Mouse (Mus musculus): ENCODE measurements around the gene Samhd1. TPM values are rescaled to one million over a fixed set of nuclear protein-coding genes. Genes with fewer than 3 reads are reported as not detected.

Samhd1 gene
- total and polyA plus RNA-seq, 3 experiments, result 32.8 to 79.5 (median 67.9) TPM

DNA sequence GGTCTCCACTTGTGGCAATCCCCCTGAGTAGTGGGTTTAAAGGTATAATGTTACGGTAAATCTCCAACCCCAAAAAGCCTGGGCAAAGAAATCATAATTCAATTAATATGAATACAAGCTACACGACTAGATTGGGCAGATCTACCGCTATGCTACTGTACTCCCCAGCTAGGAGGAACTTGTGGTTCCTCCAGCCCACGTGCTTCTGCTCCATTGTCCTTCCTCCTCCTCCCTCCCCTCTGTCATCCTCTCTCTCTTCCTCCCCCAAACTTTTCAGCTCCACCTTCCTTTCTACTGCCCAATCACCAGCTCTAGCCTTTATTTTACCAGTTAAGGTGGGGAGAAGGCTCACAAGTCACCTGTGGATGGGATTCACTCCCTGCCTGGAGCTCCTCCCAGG lies 26.8 kb downstream of the Samhd1 start:
- Histone ChIP-seq H3K9ac (ENCODE audit: insufficient read depth, low read depth) (no peak overlapping the region), H3K36me3 (replicated peaks in 1 of 2; ENCODE audit: control insufficient read depth in 1 of 2, insufficient read depth in 1 of 2, low read length in 1 of 2) (peaks cover 70 to 85% of the 10 kb centered on the region in 2 experiments), H3K27ac (ENCODE audit: insufficient read depth, low read depth) (no peak overlapping the region), H3K27me3 (replicated peaks) (no peaks in the 10 kb centered on the region), H3K4me1 (ENCODE audit: control insufficient read depth in 1 of 2, insufficient read depth in 2 of 2) (peaks cover 2 to 15% of the 10 kb centered on the region in 2 experiments; a peak in 3 of 4 replicates), H3K4me2 (ENCODE audit: insufficient read depth, low read depth, poor library complexity, severe bottlenecking) (no peak overlapping the region), H3K79me2 (replicated peaks; ENCODE audit: control insufficient read depth, extremely low read depth, insufficient read depth, poor library complexity, severe bottlenecking) (no peaks in the 10 kb centered on the region), H3K9me3 (replicated peaks; ENCODE audit: low read length) (no peaks in the 10 kb centered on the region), H3K4me3 (replicated peaks in 1 of 3; ENCODE audit: low read depth in 2 of 3, low read length in 2 of 3, poor library complexity in 1 of 3) (no peak overlapping the region)
- TF ChIP-seq USF2 (conservative IDR thresholded peaks at IDR 0.05; ENCODE audit: low read depth, low read length), result no peak
- TF ChIP-seq CTCF (conservative IDR thresholded peaks at IDR 0.05 in 1 of 2, IDR thresholded peaks at IDR 0.05 in 1 of 2; ENCODE audit: low read depth in 2 of 2, low read length in 2 of 2), result no peak
- no peak for TF ChIP-seq UBTF (IDR thresholded peaks at IDR 0.05; ENCODE audit: low read depth, low read length)
- TF ChIP-seq MAFK (IDR thresholded peaks at IDR 0.05; ENCODE audit: insufficient replicate concordance, low read length), result no peak
- TF ChIP-seq MYC (IDR thresholded peaks at IDR 0.05; ENCODE audit: low read depth, low read length), result no peak
- no peak for TF ChIP-seq BHLHE40 (IDR thresholded peaks at IDR 0.05; ENCODE audit: low read depth, low read length)
- TF ChIP-seq E2F4 (IDR thresholded peaks at IDR 0.05; ENCODE audit: insufficient replicate concordance, low read depth, low read length), result no peak
- in situ Hi-C loops (cut with MboI; ENCODE audit: low pct_ligation_motif_present, low pct_unique_long_range_greater_than_20kb, low sequenced_read_pairs) (no loop called here), dilution Hi-C loops (cut with MboI; ENCODE audit: extremely low pct_ligation_motif_present, extremely low pct_unique_long_range_greater_than_20kb, low sequenced_read_pairs) (no loop called here)
- no peak for DNase-seq (ENCODE audit: extremely low read depth)

DNA sequence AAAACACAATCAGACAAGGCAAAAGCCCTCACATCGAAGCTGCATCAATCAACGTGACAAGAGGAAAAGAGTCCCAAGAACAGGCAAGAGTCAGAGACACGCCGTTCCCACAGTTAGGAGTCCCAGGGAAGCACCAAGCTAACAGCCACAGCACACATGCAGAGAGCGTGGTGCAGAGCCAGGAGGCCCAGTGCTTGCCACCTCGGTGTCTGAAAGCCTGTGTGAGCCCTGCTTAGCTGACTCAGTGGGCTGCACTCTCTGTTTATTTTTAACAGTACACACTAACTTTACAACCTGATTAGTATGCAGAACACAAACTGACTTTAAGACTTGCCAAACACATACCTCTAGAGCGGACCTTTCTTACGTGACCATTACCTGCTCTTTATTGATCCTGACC lies 30.6 kb downstream of the Samhd1 start:
- Histone ChIP-seq H3K79me2 (replicated peaks; ENCODE audit: control insufficient read depth, extremely low read depth, insufficient read depth, poor library complexity, severe bottlenecking) (no peaks in the 10 kb centered on the region), H3K4me1 (ENCODE audit: control insufficient read depth in 1 of 2, insufficient read depth in 2 of 2) (peaks cover 4 to 24% of the 10 kb centered on the region in 2 experiments; a peak in 3 of 4 replicates), H3K4me2 (ENCODE audit: insufficient read depth, low read depth, poor library complexity, severe bottlenecking) (no peak overlapping the region), H3K9ac (ENCODE audit: insufficient read depth, low read depth) (no peak overlapping the region), H3K4me3 (replicated peaks in 1 of 3; ENCODE audit: low read depth in 2 of 3, low read length in 2 of 3, poor library complexity in 1 of 3) (no peak overlapping the region), H3K27ac (ENCODE audit: insufficient read depth, low read depth) (no peak overlapping the region), H3K27me3 (replicated peaks) (no peaks in the 10 kb centered on the region), H3K36me3 (replicated peaks in 1 of 2; ENCODE audit: control insufficient read depth in 1 of 2, insufficient read depth in 1 of 2, low read length in 1 of 2) (peaks cover 64 to 86% of the 10 kb centered on the region in 2 experiments), H3K9me3 (replicated peaks; ENCODE audit: low read length) (peaks cover 4% of the 10 kb centered on the region)
- DNase-seq (ENCODE audit: extremely low read depth), result no peak
- in situ Hi-C loops (cut with MboI; ENCODE audit: low pct_ligation_motif_present, low pct_unique_long_range_greater_than_20kb, low sequenced_read_pairs) (no loop called here), dilution Hi-C loops (cut with MboI; ENCODE audit: extremely low pct_ligation_motif_present, extremely low pct_unique_long_range_greater_than_20kb, low sequenced_read_pairs) (no loop called here)
- TF ChIP-seq CHD2 (IDR thresholded peaks at IDR 0.05; ENCODE audit: low read length) (no peak), MAFK (IDR thresholded peaks at IDR 0.05; ENCODE audit: insufficient replicate concordance, low read length) (no peak), PAX5 (IDR thresholded peaks at IDR 0.05; ENCODE audit: low read length) (no peak), USF1 (IDR thresholded peaks at IDR 0.05; ENCODE audit: low read depth, low read length) (no peak), E2F4 (IDR thresholded peaks at IDR 0.05; ENCODE audit: insufficient replicate concordance, low read depth, low read length) (no peak), ZKSCAN1 (IDR thresholded peaks at IDR 0.05; ENCODE audit: borderline replicate concordance, low read depth, low read length) (no peak), POLR2AphosphoS2 (IDR thresholded peaks at IDR 0.05; ENCODE audit: low read depth, low read length) (no peak), ZNF384 (IDR thresholded peaks at IDR 0.05; ENCODE audit: low read depth, low read length) (no peak), USF2 (conservative IDR thresholded peaks at IDR 0.05; ENCODE audit: low read depth, low read length) (no peak), TBP (conservative IDR thresholded peaks at IDR 0.05; ENCODE audit: low read depth, low read length) (no peak), NRF1 (IDR thresholded peaks at IDR 0.05; ENCODE audit: low read depth, low read length) (no peak), RAD21 (IDR thresholded peaks at IDR 0.05; ENCODE audit: low read depth, low read length) (no peak), MXI1 (IDR thresholded peaks at IDR 0.05; ENCODE audit: low read depth, low read length) (no peak), ELF1 (IDR thresholded peaks at IDR 0.05; ENCODE audit: low read depth, low read length) (no peak), UBTF (IDR thresholded peaks at IDR 0.05; ENCODE audit: low read depth, low read length) (no peak)

Measured in CH12.LX (cell line).